Mouse (Mus musculus) R1 (cell line): ENCODE results near the gene Wdr70.
"Not testable (repeated sequence)": the region's sequence is repeated elsewhere in the genome, so short reads cannot be mapped to it uniquely, and the experiment has no call there.

Source experiments
- DNase-seq: peaks from one replicate; pipeline ENCODE4 v3.0.0-alpha.2; 2018; ENCODE audit warnings: low read depth, low spot score

Gene Wdr70

GRCm38 (mm10) chr15:8098774-8099749 is at the start of gene Wdr70:
Gene Wdr70 (minus strand): TSS chr15:8099209.
- peak; percentile 96 for DNase-seq

DNA sequence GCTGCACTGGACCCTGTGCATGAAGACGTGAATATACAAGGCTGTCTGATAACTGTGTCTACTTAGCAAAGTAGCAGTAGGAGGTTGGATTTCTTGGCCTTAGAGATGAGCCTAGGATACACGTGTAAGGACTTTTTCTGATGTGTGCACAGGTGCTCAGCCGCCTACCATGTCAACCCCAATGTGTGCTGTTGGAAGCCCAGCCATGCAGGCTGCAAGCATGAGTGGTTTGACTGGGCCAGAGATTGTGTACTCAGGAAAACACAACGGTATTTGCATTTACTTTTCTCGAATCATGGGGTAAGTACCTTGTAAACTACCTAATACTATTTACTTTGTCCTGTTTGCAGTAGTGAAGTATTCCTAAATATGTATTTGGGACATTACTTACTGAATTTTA is 36.6 kb upstream of the Wdr70 start:
- no peak for DNase-seq

- DNase-seq = peak; percentile 51
Observed at GRCm38 (mm10) chr15:8131761-8132160, 32.8 kb upstream of the Wdr70 start.

DNA sequence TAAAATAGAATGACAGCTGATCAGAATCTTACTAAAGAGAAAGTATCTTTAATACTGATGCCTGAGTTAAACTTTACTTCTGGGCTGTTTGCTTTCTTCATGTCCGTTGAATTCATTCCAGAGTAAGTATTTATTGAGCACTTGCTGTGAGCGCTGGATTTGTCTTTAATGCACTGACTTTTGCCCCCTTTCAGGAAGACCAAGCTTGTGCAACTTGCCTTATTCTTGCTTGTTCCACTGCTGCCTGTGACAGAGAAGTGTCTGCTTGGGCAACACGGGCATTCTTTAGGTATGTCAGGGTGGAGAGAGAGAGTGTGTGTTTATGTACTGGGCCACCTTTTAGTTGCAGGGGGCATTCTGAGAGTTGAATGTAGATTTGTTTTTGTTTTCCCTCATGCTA is 32.3 kb upstream of the Wdr70 start:
- DNase-seq = no peak

DNA sequence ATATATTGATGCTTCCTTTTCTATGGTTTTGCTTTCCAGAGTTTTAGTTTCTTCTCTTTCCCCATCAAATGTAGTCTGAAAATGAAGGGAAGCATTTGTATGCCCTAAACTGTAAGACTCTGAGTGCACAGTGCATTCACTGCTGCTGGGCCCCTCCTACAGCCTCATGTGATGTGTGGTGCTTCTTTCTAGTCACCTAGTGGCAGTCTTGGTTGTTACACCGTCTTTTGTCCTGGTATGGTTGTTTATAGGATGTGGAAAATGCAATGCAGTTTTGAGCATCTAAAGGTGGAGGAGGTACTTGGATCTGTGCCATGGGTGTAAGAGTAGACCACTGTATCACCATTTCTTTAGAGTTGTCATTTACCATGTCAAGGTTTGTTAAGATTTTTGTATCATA is 30.3 kb upstream of the Wdr70 start:
- peak; percentile 89 for DNase-seq

DNA sequence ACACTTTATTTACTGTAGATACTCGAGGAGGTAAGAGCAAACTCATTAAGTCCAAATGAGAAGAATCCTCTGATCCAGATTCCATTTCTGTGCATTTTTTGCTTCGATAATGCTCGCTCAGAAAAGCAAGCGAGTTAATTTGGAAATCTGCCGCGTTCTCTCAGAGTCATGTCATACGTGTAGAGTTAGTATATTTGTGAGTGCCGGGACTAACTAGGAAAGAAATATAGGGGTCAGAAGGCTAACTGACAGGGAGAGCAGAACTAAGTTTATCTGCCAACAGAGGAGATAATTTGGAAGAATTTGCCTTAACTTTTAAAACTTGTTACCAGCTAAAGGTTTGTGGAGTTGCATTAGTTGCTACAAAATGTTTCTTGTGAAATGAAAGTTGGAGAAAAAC is 10.8 kb upstream of the Wdr70 start:
- DNase-seq = no peak

DNA sequence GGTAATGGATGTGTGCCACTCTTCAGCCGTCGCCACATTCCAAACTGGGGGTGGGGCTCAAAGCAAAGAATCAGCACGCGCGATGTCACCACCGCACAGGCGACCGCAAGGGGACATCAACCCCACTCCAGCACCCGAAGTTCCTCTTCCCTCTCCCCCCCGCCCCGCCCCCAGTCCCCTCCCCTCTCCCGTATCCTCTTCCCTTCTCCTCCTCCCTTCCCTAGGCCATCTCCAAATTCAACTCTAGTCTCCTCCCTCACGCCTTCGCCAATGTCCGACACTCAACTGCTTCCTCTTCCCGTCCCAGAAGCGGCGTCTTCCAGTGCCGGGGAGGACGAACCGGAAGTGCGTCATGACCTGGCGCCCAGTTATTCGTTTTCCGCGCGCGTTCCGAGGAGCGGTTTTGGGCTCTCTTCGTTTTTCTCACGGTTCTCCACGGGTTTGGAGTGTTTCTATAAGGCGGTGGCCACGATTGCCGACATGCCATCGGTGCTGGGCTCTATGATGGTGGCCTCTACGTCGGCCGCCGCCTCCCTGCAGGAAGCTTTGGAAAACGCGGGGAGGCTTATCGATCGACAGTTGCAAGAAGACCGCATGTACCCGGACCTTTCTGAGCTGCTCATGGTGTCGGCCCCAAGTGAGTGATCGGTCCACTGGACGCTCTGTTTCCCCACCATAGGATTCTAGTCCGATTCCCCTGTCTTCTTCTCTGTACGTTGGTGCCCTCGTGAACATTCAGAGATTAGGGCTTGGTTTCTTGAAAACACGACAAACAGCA is 10.1 kb upstream of the Wdr70 start, which contains the start of gene Nup155:
TSS of gene Nup155 (plus strand) at position 308 of the 778 bp plus-strand sequence.
- DNase-seq = peak; percentile 100

- peak; percentile 25 for DNase-seq
Observed at GRCm38 (mm10) chr15:8108360-8108965, 9.5 kb upstream of the Wdr70 start.

GRCm38 (mm10) chr15:8101975-8102542 is 3.0 kb upstream of the Wdr70 start:
- DNase-seq = peak; percentile 38

DNA sequence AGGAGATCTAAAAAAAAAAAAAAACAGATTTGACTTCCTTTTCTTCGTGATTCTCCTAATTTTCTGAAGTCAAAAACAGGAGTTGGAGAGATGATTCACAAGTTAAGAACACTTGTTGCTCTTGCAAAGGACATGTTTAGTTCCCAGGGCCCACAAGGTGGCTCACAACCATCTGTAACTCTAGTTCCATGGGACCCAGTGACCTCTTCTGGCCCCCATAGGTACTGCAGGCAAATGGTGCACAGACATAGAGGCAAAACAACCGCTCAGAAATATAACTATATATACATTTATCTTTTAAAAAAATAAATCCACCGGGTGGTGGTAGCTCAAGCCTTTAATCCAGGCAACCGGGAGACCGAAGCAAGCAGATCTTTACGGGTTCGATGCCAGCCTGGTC is 1.2 kb downstream of the Wdr70 start:
- DNase-seq = peak; percentile 94

DNA sequence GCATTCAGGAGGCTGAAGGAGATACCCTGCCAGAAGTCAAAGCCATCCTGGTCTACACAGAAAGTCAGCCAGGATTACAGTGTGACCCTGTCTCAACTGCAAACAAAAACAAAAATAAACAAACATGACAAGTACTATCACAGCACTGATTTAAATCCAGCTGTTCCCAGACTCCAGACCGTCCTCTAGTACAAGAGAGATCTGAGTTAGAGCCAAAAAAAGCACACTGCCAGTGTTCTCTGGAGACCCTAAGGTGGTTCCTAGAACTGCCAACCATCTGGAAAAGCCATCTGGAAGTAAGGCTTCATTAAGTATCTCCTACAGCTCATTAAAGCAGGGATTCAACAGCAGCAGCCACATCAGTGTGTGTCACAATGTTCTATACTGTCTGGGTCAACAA is 6.3 kb downstream of the Wdr70 start:
- not testable (repeated sequence) for DNase-seq

DNA sequence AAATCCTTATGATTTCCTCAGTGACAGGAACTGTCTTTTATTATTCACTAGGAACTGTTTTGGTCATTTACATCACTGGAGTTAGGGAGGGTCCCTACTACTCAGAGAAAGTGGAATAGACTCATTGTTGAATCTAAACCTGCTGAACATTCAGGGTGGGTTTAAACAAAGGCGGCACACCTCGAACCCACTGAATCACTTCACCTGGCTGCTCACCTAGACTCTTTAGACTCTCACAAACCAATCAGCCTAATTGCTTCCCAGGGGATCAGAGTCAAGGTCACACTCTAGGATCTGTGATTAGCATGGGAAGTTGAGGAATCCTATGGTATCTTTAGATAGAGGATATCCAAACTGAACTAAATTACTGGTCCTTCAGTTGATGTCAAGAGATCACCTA is 8.3 kb downstream of the Wdr70 start:
- peak; percentile 62 for DNase-seq

GRCm38 (mm10) chr15:8088715-8089114 is 10.3 kb downstream of the Wdr70 start:
- DNase-seq = no peak

- DNase-seq = peak; percentile 47
Observed at GRCm38 (mm10) chr15:8087293-8087692, 11.7 kb downstream of the Wdr70 start.

- no peak for DNase-seq
Observed at GRCm38 (mm10) chr15:8082139-8082538, 16.9 kb downstream of the Wdr70 start.

DNA sequence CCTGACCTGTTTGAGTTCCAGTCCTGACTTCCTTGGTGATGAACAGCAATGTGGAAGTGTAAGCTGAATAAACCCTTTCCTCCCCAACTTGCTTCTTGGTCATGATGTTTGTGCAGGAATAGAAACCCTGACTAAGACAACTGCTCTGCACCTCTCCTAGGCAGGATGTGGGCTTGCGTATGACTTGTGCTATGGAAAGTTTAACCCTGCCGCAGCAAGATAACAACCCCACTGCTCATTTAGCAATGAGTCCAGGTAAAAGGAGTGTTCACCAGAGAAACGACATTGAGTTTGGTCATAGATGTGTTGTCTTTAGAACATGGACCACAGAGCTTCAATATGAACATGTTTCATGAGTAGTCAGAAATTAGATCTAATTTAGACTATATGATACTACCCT is 25.9 kb downstream of the Wdr70 start:
- not testable (repeated sequence) for DNase-seq

- DNase-seq = no peak
Observed at GRCm38 (mm10) chr15:8065221-8065620, 33.8 kb downstream of the Wdr70 start.

DNA sequence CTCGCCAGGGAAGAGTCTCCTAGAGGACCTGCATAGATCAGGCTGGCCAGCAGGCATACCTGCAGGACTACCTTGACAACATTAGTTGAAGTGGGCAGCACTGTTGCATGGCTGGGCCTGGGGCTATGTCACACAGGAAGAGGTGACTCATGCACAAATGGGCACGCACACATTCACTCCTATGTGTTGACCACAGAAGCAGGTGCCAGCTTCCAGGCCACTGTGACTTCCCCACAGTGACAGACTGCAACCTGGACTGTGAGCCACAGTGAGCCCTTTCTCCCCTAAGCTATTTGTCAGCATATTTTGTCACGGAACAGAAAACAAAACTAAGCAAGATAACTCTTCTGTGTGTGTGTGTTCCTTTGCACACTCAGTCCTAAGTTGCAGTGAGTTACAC is 47.8 kb downstream of the Wdr70 start:
- DNase-seq = no peak

GRCm38 (mm10) chr15:8039834-8040233 is 59.2 kb downstream of the Wdr70 start:
- peak; percentile 13 for DNase-seq

- no peak for DNase-seq
Observed at GRCm38 (mm10) chr15:8038457-8038856, 60.6 kb downstream of the Wdr70 start.

DNA sequence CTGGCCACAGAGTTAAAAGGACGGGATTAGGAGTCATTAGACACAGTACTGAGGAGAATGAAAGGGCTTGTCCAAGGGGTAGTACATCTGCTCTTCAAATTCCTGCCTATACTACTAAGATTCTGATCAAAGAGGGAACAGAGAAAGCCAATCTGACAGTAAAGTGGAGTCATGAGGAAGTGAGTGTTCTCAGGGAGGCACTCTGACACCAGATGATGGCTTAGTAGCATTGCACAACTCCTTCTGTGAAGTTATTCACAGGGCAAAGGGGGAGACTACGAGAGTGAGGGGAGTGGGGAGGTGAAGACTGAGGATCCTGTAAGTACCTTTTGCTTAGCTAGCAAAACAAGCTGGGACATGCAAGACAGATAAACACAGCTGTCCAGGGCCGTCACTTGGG is 61.2 kb downstream of the Wdr70 start:
- DNase-seq = no peak

DNA sequence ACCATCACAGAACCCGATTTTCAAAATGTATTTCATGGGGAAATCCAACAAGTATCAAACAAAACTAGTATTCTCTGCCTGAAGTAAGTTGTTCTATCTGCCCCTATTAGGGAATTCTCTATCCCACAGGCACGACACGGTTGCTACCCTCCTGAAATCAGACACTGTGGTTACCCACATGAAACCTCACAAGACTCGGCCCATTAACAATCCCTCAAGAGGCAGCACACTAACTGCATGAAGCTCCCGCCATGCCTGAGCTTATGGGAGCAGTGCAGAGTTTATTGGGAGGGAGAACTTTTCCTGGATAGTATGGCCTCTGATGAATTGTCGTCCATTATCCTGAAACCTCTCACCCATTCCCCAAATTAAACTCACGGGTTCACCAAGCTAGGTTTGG is 67.8 kb downstream of the Wdr70 start:
- DNase-seq = no peak
